Mouse (Mus musculus): ENCODE data around the gene Sirt4.

- TF ChIP-seq CEBPB (IDR thresholded peaks at IDR 0.05; ENCODE audit: low read depth) (no peak), MYOD1 (IDR thresholded peaks at IDR 0.05; ENCODE audit: control insufficient read depth, insufficient read length, low read depth) (peak; percentile 32), FOSL1 (IDR thresholded peaks at IDR 0.05; ENCODE audit: insufficient read depth, low read length, poor library complexity, severe bottlenecking) (no peak)
These were observed 39.4 kb upstream of the Sirt4 start for GRCm38 (mm10) chr5:115523971-115524370.
